Mouse (Mus musculus) telencephalon, adult 2 months (tissue): ENCODE measurements around the gene Klc3.

Source experiments
- DNase-seq: peaks from one replicate; pipeline ENCODE4 v3.0.0-alpha.2; 2011; ENCODE audit warnings: low read depth, low spot score

Klc3 gene

DNA sequence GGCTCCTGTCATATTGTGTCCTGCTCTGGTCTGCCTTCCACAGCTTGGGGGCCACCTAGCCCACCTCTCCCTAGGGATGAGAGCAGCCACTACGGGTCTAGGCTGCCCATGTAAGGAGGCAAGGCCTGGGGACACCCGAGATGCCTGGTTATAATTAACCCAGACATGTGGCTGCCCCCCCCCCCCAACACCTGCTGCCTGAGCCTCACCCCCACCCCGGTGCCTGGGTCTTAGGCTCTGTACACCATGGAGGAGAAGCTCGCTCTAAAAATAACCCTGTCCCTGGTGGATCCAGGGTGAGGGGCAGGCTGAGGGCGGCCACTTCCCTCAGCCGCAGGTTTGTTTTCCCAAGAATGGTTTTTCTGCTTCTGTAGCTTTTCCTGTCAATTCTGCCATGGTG, 5.8 kb upstream of the Klc3 start:
- no peak for DNase-seq

DNA sequence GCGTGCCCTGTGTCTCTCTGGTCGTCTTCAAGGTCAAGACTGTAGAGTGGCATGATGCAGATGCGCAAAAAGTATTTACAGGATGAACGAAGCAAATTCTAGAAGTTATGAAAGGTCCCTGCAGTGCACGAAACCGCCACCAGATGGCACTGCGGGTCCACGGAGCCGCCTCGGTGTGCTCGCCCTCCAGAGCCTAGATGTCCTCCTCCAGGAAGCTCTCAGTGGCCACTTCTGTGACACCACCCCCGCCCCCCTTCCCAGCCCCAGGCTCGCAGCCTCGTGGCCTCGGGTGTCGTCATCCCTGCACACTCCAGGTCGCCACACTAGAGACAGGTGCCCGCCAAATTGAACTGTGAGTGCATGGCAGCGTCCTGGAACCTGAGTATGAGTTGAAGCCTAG, 1.5 kb upstream of the Klc3 start:
- DNase-seq, result no peak

DNA sequence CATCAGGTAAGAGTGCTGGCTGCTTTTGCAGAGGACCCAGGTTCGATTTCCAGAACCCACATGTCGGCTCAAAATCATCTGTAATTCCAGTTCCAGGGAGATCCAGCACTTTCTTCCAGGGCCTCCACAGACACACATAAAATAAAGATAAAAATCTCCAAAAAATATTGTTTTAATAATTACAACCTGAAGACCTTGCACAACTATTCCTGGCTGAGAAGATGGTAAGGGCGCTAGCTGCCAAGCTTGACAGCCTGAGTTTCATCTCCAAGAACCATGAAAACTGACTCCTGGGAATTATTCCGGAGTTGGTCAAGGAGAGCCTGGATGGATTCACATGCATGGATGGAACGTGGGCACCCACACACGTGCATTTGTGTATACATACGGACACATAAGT, 572 bp upstream of the Klc3 start, which contains the start of gene Ckm:
Ckm (plus strand) TSS at position 301 of the 400 bp plus-strand sequence.
- DNase-seq, result no peak

DNA sequence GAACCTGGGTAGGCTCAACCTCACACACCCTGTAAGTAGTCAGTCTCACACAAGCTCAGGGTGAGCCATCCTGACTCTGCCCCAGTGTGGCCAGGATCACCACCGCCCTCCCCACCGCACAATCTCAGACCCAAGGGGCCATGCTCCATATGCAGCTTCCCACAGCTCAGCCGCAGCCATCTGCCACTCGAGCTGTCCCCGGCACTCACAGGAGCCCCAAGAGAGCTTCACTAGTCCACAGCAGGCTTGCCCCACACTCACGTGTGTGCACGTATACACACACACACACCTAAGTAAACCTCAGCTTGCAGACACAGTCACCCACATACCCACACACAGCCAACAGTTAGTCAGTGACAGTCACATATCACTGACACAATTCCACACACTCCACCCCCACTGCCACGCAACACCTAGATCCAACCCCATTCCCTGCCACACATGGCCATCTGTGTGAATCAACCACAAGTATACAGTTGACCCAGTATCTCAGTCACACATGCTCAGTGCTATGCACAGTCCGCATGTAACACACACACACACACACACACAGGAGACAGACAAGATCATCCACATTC, 1.3 kb downstream of the Klc3 start:
- DNase-seq, result no peak

DNA sequence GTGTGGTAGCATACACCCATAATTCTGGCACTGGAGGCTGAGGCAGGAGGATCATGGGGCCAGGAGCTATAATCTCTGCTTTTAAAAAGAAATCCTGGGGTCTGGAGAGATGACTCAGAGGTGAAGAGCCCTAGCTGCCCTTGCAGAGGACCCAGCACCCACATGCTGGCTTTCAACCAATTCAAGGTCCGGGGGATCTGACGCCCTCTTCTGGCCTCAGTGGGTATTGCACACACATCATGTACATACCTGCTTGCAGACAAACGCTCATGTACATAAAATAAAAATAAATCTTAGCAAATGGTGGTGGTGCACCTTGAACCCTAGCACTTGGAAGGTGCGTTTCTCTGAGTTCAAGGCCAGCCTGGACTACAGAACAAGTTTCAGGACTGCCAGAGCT, 3.0 kb downstream of the Klc3 start:
- DNase-seq, result no peak

DNA sequence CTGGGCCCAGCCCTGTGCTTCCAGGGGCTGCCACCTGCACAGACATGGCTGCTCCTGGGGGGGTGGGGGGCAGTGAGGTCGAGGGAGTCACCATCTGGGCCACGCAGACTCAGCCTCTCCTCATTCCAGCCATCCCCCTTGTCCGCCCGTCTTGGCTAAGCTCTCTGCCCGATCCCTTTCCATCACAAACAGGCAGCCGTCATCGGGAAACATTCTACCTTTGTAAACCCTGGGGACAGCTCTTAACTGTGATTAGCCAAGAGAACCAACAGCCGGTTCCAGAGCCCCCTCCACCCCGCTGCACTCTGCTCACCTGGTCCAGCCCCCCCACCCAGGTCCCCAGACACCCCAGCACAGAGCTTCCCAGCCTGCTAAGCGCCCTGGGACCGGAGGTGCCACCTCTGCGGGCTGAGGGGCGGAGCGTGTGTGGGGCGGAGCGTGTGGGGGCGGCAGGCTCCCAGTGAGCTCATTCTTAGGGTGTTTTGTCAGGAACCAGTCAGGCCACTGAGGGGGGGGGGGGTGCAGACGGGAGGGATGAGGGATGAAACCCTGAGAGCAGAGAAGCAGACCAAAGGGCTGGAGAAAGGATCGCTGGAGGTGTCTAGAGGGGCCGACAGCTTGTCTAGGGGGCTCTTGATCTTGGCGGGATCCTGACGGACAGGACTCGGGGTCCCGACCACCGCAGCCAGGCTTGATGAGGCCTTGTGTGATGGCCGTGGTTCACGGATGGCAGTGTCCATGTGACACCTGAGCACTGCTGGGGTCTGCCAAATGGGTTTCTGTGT, 4.2 kb downstream of the Klc3 start:
- no peak for DNase-seq

DNA sequence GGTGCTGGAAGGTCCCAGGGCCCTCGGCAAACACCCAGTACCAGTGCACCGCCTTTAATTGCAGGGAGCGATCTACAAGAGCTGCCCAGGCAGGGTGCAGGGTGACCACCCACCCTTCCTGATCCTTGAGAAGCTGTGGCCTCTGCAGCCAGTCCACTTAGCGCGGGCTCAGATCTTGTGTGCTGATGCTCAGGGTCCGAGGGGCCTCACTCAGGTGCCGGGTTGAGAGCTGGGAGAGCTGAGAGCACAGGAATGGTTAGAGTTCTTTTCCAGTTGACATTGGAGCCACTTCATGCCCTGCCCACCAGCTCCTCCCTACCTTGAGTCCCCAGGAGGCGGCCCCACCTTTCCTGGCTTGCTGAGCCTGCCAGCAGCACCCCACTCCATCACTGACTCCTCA, 9.4 kb downstream of the Klc3 start:
- DNase-seq, result no peak

DNA sequence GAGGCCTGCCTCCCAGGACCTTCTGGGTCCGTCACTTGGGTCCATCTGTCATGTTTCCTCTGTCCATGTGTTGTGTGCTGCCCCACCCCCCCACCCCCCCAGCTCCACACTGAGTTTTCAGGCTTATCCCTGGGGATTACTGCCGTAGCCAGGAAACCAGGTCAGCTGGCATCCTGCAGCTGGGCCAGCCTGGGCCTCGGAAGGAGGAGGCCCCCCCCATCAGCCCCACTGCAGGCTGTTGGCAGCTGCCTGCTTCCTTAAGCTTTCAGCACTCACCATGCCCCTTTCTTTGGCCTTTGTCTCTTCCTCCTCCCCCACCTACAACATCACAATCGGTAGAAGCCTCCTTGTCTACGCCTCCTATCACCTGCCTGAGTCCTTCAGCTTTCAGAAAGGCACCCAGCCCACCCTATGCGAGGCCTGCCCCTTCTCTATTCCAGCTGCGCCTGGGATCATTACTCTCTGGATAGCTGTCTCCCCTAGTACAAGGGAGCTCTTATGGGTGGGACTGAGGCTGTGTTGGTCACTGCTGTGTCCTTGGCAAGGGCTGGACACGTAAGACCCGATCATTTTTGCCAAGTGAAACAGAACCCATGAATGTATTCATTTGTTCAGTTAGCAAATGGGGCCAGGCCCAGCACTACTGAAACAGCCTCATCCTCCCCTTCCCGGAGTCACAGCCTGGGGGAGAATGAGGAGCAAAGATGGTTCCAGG, 15.0 kb downstream of the Klc3 start:
- no peak for DNase-seq

DNA sequence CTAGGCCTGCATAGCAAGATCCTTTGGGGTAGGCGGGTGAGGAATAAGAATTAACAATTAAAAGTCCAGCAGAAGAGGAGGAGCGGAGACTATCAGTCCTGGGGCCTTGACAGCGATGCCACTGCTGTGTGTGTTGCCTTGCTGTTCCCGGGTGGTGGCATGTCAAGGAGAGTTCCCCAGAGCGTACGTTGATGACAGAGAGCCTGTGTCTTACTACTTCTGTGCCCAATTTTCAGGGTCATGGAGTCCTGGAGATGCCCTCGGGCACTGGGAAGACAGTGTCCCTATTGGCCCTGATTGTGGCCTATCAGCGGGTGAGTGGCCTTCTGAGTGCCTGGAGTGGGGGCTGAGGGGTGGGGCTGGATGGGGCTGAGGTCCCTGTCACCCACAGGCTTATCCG, 20.2 kb downstream of the Klc3 start:
- no peak for DNase-seq

DNA sequence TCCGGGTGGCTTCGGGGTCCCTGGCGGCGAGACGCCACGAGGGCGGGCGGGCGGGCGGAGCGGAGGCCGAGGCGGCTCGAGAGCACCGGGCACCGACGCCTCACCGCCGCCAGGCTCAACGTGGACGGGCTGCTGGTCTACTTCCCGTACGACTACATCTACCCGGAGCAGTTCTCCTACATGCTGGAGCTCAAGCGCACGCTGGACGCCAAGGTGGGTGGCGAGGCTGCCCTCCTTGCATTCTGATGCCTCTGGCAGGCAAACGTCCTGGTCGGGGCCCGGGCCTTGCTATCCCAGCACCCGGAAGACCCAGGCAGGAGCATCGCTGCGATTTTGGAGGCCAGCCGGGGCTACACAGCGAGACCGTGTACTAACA, 21.8 kb downstream of the Klc3 start:
- no peak for DNase-seq

DNA sequence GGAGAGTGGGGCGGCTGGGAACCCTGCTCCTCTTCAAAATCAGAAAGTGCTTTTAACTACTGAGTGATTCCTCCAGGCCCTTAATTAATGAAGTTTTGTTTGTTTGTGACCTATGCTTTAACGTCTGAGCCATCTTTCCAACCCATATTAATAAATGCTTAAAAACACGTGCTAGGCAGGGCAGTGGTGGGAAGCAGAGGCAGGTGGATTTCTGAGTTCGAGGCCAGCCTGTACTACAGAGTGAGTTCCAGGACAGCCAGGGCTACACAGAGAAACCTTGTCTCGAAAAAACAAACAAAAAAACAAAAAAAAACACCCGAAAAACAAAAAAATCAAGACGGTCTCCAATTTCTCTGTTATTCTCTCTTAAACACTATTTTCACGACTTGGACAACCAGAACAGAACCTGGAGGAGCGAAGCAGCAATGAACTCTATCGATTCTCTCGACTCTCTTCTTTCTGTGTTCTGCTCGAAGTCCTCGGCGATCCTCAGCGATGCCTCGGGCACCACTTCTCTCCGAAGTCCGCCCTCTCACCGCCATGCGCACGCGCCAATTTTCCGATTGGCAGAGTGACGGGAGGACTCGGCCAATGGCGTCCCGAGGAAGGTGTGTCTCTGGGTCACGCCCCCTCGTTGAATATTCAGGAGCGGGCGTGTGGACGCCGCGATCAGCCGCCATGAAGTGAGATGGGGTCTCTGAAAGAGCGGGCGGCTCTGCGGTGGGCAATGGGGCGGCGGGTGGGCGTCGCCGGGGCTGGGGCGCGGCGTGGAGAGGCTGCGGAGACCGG, 22.3 kb downstream of the Klc3 start, which contains the start of gene Ercc2:
Ercc2 (plus strand) TSS at position 634 of the 789 bp plus-strand sequence.
- DNase-seq, result peak; percentile 98

DNA sequence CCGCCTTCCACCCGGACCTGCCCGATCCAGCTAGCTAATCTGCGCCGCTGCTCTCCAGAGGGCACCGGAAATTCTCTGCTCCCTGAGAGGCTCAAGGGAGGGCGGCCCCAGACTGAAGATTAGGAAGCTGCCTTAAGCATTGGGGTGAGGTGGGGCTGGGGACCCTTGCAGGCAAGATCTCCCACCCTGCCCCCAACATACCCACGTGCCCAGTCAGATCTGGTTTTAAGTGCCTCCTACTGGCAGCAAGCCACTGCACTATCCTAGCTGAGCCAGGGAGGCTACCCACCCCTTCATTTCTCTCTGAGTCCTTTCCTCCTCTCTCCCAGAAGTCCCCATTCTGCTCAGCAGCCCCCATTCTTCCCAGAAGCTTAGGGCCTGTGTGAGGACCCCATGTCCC, 25.9 kb downstream of the Klc3 start:
- no peak for DNase-seq

DNA sequence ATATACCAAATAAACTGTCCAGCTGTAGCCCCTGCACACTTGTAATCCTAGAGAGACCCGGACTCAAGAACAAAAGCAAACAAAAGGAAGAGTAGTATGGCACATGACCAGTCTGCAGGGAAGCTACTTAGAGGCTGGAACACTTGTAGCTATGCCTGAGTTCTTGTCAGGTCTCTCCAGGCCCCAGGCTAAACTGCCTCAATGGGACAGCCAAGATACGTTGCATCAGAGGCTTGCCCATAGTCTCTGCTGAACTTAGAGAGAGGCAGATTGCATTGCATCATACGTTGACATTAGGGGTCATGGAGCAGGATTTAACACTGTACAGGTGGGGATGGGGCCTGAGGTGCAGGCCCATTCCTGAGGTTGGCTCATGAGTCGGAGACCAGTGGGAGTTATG, 27.9 kb downstream of the Klc3 start:
- DNase-seq, result no peak

DNA sequence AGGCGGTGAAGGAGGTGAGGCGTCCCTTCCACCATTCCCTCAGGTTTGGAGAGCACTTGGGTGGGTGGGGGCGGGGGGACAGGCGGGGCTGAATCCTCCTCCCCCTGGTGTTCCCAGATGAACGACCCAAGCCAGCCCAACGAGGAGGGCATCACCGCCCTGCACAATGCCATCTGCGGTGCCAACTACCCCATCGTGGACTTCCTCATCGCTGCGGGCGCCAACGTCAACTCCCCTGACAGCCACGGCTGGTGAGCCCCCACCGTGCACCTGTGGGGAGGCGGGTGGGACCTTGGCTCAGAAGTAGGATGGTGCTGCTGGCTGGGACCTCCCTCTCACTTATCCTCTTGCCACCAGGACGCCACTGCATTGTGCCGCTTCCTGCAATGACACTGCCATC, 28.5 kb downstream of the Klc3 start:
- no peak for DNase-seq

DNA sequence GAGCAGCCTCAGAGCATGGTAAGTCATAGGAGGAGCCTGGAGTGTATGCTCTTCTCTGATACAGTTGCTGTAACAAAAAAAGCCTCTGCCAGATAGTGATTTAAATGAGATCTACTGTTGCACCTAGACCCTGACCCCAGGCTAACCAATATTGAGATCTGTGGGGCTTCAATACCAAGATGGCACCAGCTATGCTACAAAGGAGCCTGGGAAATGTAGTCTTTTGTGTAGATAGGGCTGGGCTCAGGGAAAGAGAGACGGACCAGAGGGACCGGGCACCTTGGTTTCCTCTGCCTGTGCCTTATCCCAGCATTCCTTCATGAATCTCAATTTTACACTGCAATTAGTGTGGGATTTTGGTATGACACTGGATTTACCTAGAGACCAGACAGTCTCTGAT, 30.5 kb downstream of the Klc3 start:
- DNase-seq, result no peak

DNA sequence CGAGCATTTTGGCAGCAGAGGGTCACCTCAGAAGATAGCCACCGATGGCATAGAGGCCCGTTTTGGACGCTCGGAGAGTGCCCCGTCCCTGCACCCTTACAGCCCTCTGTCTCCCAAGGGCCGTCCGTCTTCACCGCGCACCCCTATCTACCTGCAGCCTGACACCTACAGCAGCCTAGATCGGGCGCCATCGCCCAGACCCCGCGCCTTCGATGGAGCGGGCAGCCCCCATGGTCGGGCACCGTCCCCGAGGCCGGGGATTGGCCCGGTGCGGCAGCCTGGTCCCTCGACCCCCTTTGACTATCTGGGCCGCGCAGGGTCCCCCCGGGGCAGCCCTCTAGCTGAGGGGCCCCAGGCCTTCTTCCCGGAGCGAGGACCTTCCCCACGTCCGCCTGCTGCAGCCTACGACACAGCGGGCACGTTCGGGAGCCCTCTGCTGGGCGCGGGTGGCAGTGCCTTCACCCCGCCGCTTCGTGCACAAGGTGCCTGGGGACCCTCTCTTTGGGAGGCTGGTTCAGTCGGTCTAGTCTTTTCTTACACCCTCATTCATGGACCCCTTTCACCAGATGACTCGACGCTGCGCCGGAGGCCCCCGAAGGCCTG, 34.0 kb downstream of the Klc3 start:
- no peak for DNase-seq

DNA sequence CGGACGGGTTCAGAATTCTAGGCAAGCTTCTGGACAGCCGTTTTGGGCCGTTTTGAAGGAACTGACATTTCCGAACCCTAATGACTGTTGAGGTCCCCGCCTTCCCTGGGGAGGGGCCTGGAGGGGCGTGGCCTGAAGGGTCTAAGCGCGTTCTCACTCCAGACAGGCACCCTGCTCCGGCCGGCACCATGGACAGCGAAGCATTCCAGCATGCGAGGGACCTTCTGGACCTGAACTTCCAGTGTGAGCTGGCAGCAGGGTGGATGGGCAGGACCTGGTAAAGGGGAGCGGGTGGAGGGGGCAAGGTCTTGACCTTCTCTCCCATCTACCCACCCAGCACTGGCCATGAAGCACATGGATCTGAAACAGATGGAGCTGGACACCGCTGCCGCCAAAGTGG, 35.5 kb downstream of the Klc3 start:
- DNase-seq, result no peak

DNA sequence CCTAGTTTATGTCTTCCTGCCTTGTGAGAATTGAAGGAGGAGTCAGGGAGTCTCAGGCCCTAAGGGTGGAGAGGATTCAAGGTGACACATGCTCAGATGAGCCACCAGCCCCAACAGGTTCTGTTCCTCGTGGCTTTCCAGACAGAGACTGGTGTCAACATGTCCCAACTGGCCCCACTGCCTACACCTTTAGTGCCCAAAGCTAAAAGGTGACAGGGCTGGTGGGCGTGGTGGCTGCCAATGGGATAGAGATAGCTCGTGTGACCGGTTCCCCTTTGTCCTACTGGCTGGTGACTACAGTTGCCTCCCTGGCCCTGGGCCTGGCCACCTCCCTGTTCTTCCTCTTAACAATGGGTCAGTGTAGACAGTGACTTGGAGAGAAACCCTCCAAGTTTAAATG, 38.5 kb downstream of the Klc3 start:
- DNase-seq, result no peak

DNA sequence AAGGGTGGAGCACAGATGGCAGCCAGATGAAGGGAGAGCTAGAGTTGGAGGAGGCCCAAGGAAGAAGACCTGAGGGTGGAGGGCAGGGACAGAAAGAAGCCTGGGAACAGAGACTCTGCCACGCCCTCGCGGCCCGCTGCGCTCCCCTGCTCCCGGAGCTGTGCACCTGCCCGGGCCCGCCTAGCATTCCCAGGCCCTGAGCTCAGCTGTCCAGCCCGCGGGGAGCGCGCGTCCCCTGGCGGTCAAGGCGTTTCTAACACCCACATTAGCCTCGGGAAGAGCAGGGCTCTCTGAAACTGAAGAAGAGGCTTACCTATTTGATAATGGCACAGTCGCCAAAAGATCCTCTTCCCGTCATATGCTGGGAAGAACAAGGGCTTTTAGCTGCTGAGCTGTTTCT, 40.0 kb downstream of the Klc3 start:
- DNase-seq, result no peak

DNA sequence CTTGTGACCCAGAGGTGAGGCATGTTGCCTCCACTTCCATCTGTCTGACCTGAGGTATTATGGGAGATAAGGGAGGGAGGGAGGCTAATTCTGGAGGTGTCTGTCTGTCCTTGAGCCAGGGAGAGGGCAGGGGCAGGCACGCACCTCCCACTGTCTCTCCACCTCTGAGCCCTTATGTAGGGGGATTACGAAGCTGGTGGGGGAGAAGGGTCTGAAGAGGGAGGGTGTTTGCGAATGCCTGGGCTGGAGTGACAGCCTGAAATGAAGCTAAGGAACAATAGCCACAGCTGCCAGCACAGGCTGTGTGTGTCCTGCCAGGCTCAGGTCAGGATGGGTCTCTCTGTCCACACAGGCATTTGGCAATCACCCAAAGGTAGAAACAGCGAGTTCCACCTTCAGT, 41.6 kb downstream of the Klc3 start:
- DNase-seq, result no peak

DNA sequence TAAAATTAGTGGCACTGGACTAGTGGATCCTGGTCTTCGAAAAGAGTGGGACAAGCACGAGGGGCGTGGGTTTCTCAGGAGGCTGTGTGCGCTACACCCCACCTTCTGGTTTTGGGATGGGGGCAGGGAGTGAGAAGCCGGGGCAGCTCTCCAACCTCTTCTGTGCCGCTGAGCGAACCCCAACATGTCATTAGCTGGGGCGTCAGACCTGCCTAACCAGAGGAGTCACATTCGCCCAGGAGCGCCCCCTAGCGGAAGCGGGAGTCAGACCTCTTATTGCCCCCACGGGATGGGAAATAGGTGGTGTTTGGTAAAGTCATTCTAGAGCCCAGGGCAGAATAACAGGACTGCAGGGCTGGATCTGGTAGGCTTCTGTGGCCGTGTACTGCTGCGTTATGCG, 42.2 kb downstream of the Klc3 start:
- DNase-seq, result no peak

DNA sequence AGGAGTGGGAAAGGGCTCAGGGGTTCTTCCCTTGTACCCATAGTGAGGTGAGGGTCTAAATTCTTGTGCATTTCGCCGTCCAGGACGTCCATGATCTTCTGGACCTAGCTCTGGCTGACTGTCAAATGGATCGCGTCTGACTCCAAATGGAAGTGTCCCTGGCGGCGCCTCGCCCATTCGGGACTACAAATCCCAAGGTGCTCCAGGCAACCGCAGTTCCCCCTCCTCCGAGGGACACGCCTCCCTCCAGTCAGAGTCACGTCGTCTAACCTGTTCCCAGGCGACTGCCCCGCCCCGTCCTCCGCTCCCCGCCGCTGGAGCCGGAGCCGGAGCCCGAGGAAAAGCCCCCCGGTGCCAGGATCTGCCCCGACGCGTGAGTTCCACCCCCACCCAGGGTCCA, 43.0 kb downstream of the Klc3 start:
- DNase-seq, result peak; percentile 90
